Mouse (Mus musculus) myocyte (in vitro differentiated cells): Measurements from ENCODE around the gene Gm20594.

Experiments
- E2F4 ChIP-seq: IDR thresholded peaks from one replicate; pipeline ENCODE4 v1.6.1; 2011; ENCODE audit warnings: mild to moderate bottlenecking, control low read depth, moderate library complexity; ENCODE audit not compliant: insufficient read depth
- MAX ChIP-seq: IDR thresholded peaks from one replicate; pipeline ENCODE4 v1.6.1; 2011; ENCODE audit warnings: low read depth, mild to moderate bottlenecking, control low read depth
- POLR2A ChIP-seq: IDR thresholded peaks from one replicate; pipeline ENCODE4 v1.6.1; 2011; ENCODE audit warnings: low read depth, mild to moderate bottlenecking, control low read depth, moderate library complexity; ENCODE audit not compliant: insufficient read length
- POLR2AphosphoS2 ChIP-seq: IDR thresholded peaks from one replicate; pipeline ENCODE4 v1.6.1; 2011; ENCODE audit warnings: low read depth, control low read depth; ENCODE audit not compliant: insufficient read length
- REST ChIP-seq: IDR thresholded peaks from one replicate; pipeline ENCODE4 v1.6.1; 2011; ENCODE audit warnings: mild to moderate bottlenecking, control low read depth, moderate library complexity; ENCODE audit not compliant: insufficient read depth, insufficient read length
- TCF3 ChIP-seq: IDR thresholded peaks from one replicate; pipeline ENCODE4 v1.6.1; 2011; ENCODE audit warnings: low read depth, control low read depth; ENCODE audit not compliant: insufficient read length
- USF1 ChIP-seq: IDR thresholded peaks from one replicate; pipeline ENCODE4 v1.6.1; 2011; ENCODE audit warnings: low read depth, mild to moderate bottlenecking, control low read depth, moderate library complexity

- TF ChIP-seq E2F4, result no peak
- TF ChIP-seq POLR2A, result no peak
- TF ChIP-seq MAX, result no peak
- no peak for TF ChIP-seq POLR2AphosphoS2
- no peak for TF ChIP-seq TCF3
- no peak for TF ChIP-seq REST
- no peak for TF ChIP-seq USF1
These were observed 398 bp downstream of the Gm20594 start for GRCm38 (mm10) chr6:79818114-79818513.
